ENCODE assay signal across 8 mouse cellular contexts in the genomic region with DNA sequence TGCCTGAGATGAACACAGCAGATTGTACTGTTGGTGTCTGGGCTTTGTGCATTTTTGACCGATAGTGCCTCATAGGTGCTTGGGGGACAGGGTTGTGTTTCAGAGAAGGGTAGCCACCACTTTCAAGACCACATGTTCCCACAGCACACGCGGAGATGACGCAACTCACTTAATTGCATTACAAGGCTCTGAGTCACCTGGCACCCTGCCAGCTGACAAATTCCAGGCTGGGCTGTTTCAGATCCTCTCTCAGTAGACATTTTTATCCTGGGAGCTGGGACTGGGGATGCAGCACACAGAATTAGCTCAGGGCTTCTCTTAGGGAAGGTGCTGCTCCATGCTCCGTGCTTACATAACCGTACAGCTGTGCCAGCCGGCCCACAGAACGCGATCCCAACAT.
A peak's percentile ranks its signal among the peaks of the same experiment; 100 is the strongest.
DNase-seq lines count a peak whose midpoint lies in the region; ATAC-seq lines count a peak whose summit lies in the region.

No protein-coding gene starts in this region.

- no peak for ATAC-seq in hindbrain, embryonic 11.5 days (ENCODE audit: low FRiP score)
- no peak for ATAC-seq in hindbrain, embryonic 16.5 days
- 0 out of 2 replicates have a peak, but pooled peaks have one; percentile 56 for ATAC-seq in embryonic facial prominence, embryonic 13.5 days (ENCODE audit: insufficient number of reproducible peaks, insufficient read depth, low FRiP score, low TSS enrichment, low read depth)
- peak; percentile 79 for ATAC-seq in kidney, embryonic 15.5 days (replicated peaks; ENCODE audit: low FRiP score)
- ATAC-seq in limb, embryonic 12.5 days (ENCODE audit: insufficient number of reproducible peaks, insufficient read depth, low FRiP score, low TSS enrichment, low read depth), result peak; percentile 71
- peak; percentile 24; the same call in 1 of the 2 replicates for ATAC-seq in neural tube, embryonic 14.5 days (ENCODE audit: low read depth)

- no peak overlapping the region for H3K4me2 ChIP-seq in hindbrain, embryonic 11.5 days (replicated peaks; ENCODE audit: low read depth, low read length)
- H3K4me2 ChIP-seq in hindbrain, embryonic 16.5 days (ENCODE audit: low read length), result no peak overlapping the region
- peak overlapping the region; percentile 37 for H3K4me2 ChIP-seq in embryonic facial prominence, embryonic 13.5 days
- peak overlapping the region; percentile 15; the same call in 1 of the 2 replicates for H3K4me2 ChIP-seq in kidney, embryonic 15.5 days
- 0 out of 2 replicates have a peak overlapping the region, but pooled peaks have one; percentile 8 for H3K4me2 ChIP-seq in limb, embryonic 12.5 days
- no peak overlapping the region for H3K4me2 ChIP-seq in neural tube, embryonic 14.5 days (ENCODE audit: low read depth, low read length)

- 77% methylated on average over 9 of the region's 9 CpGs for WGBS in hindbrain, embryonic 11.5 days
- 47% methylated on average over 9 of the region's 9 CpGs for WGBS in hindbrain, embryonic 16.5 days
- WGBS in embryonic facial prominence, embryonic 13.5 days, result 32% methylated on average over 9 of the region's 9 CpGs
- 45% methylated on average over 9 of the region's 9 CpGs for WGBS in kidney, embryonic 15.5 days
- 48% methylated on average over 9 of the region's 9 CpGs for WGBS in limb, embryonic 12.5 days
- WGBS in neural tube, embryonic 14.5 days, result 65% methylated on average over 9 of the region's 9 CpGs

- peak; percentile 53 for DNase-seq in hindbrain, embryonic 11.5 days (ENCODE audit: low spot score)
- peak; percentile 98 for DNase-seq in heart, adult 11 months
- peak; percentile 65 to 83 for DNase-seq in urinary bladder, postnatal 4 days (ENCODE audit: low spot score in 2 of 2)

- no peak overlapping the region for H3K4me3 ChIP-seq in hindbrain, embryonic 11.5 days (ENCODE audit: low read depth, low read length)
- no peak overlapping the region for H3K4me3 ChIP-seq in hindbrain, embryonic 16.5 days (ENCODE audit: low read length)
- no peak overlapping the region for H3K4me3 ChIP-seq in embryonic facial prominence, embryonic 13.5 days
- H3K4me3 ChIP-seq in kidney, embryonic 15.5 days (replicated peaks), result no peak overlapping the region
- H3K4me3 ChIP-seq in limb, embryonic 12.5 days (replicated peaks), result no peak overlapping the region
- no peak overlapping the region for H3K4me3 ChIP-seq in neural tube, embryonic 14.5 days (ENCODE audit: low read depth, low read length)

- H3K9me3 ChIP-seq in hindbrain, embryonic 11.5 days (ENCODE audit: control insufficient read depth, low read length), result no peaks in the 10 kb centered on the region
- no peaks in the 10 kb centered on the region for H3K9me3 ChIP-seq in hindbrain, embryonic 16.5 days (ENCODE audit: control insufficient read depth, low read length)
- H3K9me3 ChIP-seq in embryonic facial prominence, embryonic 13.5 days, result no peaks in the 10 kb centered on the region
- H3K9me3 ChIP-seq in kidney, embryonic 15.5 days (replicated peaks), result no peaks in the 10 kb centered on the region
- no peaks in the 10 kb centered on the region for H3K9me3 ChIP-seq in limb, embryonic 12.5 days
- no peaks in the 10 kb centered on the region for H3K9me3 ChIP-seq in neural tube, embryonic 14.5 days (ENCODE audit: control insufficient read depth, low read length)

- H3K27ac ChIP-seq in hindbrain, embryonic 11.5 days (ENCODE audit: low read depth, low read length), result no peak overlapping the region
- H3K27ac ChIP-seq in hindbrain, embryonic 16.5 days (ENCODE audit: low read depth, low read length), result no peak overlapping the region
- peak overlapping the region; percentile 8; the same call in 1 of the 2 replicates for H3K27ac ChIP-seq in embryonic facial prominence, embryonic 13.5 days
- no peak overlapping the region for H3K27ac ChIP-seq in kidney, embryonic 15.5 days
- H3K27ac ChIP-seq in limb, embryonic 12.5 days, result no peak overlapping the region
- H3K27ac ChIP-seq in neural tube, embryonic 14.5 days (ENCODE audit: low read depth, low read length), result no peak overlapping the region

- H3K4me1 ChIP-seq in hindbrain, embryonic 11.5 days (replicated peaks; ENCODE audit: control insufficient read depth, insufficient read depth, low read length), result no peaks in the 10 kb centered on the region
- 0 out of 2 replicates have a peak, but pooled peaks cover 3% of the 10 kb centered on the region for H3K4me1 ChIP-seq in hindbrain, embryonic 16.5 days (ENCODE audit: control insufficient read depth, insufficient read depth, low read depth, low read length)
- peaks cover 11% of the 10 kb centered on the region for H3K4me1 ChIP-seq in embryonic facial prominence, embryonic 13.5 days
- H3K4me1 ChIP-seq in kidney, embryonic 15.5 days, result peaks cover 6% of the 10 kb centered on the region
- peaks cover 12% of the 10 kb centered on the region for H3K4me1 ChIP-seq in limb, embryonic 12.5 days (replicated peaks)
- H3K4me1 ChIP-seq in neural tube, embryonic 14.5 days (ENCODE audit: control insufficient read depth, insufficient read depth, low read length), result no peaks in the 10 kb centered on the region

- no peak overlapping the region for H3K9ac ChIP-seq in hindbrain, embryonic 11.5 days (ENCODE audit: low read depth, low read length)
- H3K9ac ChIP-seq in hindbrain, embryonic 16.5 days (ENCODE audit: low read depth, low read length), result no peak overlapping the region
- no peak overlapping the region for H3K9ac ChIP-seq in embryonic facial prominence, embryonic 13.5 days
- no peak overlapping the region for H3K9ac ChIP-seq in kidney, embryonic 15.5 days
- no peak overlapping the region for H3K9ac ChIP-seq in limb, embryonic 12.5 days (replicated peaks)
- no peak overlapping the region for H3K9ac ChIP-seq in neural tube, embryonic 14.5 days (replicated peaks; ENCODE audit: low read depth, low read length)

- no peaks in the 10 kb centered on the region for H3K27me3 ChIP-seq in hindbrain, embryonic 11.5 days (ENCODE audit: control insufficient read depth, insufficient read depth, low read length)
- no peaks in the 10 kb centered on the region for H3K27me3 ChIP-seq in hindbrain, embryonic 16.5 days (replicated peaks; ENCODE audit: control insufficient read depth, insufficient read depth, low read length)
- no peaks in the 10 kb centered on the region for H3K27me3 ChIP-seq in embryonic facial prominence, embryonic 13.5 days
- no peaks in the 10 kb centered on the region for H3K27me3 ChIP-seq in kidney, embryonic 15.5 days
- no peaks in the 10 kb centered on the region for H3K27me3 ChIP-seq in limb, embryonic 12.5 days
- no peaks in the 10 kb centered on the region for H3K27me3 ChIP-seq in neural tube, embryonic 14.5 days (ENCODE audit: control insufficient read depth, insufficient read depth, low read length)

- no peaks in the 10 kb centered on the region for H3K36me3 ChIP-seq in hindbrain, embryonic 11.5 days (ENCODE audit: control insufficient read depth, insufficient read depth, low read length)
- H3K36me3 ChIP-seq in hindbrain, embryonic 16.5 days (ENCODE audit: control insufficient read depth, insufficient read depth, low read length), result no peaks in the 10 kb centered on the region
- H3K36me3 ChIP-seq in embryonic facial prominence, embryonic 13.5 days, result no peaks in the 10 kb centered on the region
- H3K36me3 ChIP-seq in kidney, embryonic 15.5 days, result no peaks in the 10 kb centered on the region
- H3K36me3 ChIP-seq in limb, embryonic 12.5 days, result no peaks in the 10 kb centered on the region
- H3K36me3 ChIP-seq in neural tube, embryonic 14.5 days (ENCODE audit: control insufficient read depth, insufficient read depth, low read length), result no peaks in the 10 kb centered on the region

Comparison
In these comparisons a context has a peak if more than half of its experiments do, and no peak if none do; other contexts are left out.
1. ATAC-seq: peak in embryonic facial prominence, embryonic 13.5 days (single experiment), kidney, embryonic 15.5 days (single experiment), limb, embryonic 12.5 days (single experiment) and neural tube, embryonic 14.5 days (single experiment); none in hindbrain, embryonic 11.5 days (single experiment) and hindbrain, embryonic 16.5 days (single experiment).
2. H3K4me2 ChIP-seq: peak in embryonic facial prominence, embryonic 13.5 days (single experiment), kidney, embryonic 15.5 days (single experiment) and limb, embryonic 12.5 days (single experiment); none in hindbrain, embryonic 11.5 days (single experiment), hindbrain, embryonic 16.5 days (single experiment) and neural tube, embryonic 14.5 days (single experiment).
3. Peak in every context shown above with its lines, with median percentiles within 50 percentile points of each other: DNase-seq.